Mouse (Mus musculus) kidney, postnatal 25 days (tissue): ENCODE results near the gene Lrrc36.
A peak's percentile ranks its signal among the peaks of the same experiment; 100 is the strongest.

Source experiments
- DNase-seq, 2 experiments: peaks; one replicate each; pipeline ENCODE4 v3.0.0; 2021; ENCODE audit warnings: mixed read lengths in 2 of 2

Lrrc36 gene

DNA sequence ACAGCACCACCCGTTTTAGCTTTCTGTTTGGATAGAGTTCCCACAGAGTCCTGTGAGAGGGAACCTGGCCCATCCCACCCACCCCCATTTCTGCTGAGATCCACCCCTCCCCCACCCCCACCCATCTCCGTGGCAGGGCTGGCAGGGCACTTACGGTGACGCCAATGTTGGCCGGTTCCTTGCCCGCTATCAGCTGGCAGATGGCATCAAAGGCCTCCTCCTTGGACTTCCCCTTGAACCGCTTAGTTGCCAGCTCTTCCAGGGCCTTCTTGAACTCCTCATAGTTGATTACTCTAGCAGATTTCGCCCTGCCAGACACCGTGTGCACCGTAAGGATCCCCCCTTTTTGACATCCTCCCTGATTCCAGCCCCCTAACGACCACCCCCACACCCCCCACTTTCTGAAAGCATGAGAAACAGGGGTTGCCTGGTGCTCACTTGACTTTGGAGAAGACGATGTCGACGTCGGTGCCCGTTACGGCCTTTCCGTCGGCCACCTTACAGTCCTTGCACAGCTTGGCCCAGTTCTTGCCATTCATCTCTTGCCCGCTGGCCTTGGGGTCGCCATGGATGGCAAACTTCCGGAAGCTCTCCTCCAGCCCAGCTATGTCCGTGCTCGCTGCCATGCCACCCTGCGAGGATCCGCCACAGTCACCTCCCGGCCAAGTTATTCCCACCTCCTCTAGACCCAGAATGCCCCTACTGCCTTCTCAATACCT lies 54.8 kb downstream of the Lrrc36 start:
- DNase-seq, result peak in 1 of 2 experiments; percentile 19

DNA sequence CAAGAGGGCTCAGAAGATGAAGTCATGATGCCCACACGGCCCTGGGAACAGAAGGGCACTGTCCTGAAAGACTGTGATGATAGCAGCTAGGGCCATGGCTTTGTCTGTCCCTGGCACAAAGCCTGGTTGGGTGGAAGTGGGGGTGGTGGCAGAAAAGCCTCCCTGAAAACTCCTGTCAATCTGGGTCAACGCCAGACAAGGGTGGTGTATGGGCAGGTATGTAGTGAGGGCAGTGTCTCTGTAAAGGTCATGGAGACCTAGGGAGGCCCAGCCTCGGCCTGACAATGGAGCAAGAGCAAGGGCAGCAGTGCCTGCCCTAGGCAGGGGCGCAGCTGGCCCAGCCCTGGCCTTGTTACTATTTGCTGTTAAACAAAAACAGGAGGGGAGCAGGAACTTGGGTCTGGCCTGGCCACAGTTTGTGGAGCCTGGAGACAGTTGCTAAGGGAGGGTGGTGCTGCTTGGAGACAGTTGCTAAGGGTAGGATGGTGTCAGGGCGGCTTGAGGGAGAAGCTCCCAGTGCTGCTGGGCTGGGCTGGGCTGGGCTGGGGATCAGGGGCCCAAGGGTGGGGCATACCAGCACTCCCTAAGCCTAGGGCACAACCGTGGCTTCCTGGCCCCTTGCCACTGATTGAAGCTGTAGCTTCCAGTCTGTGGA lies 55.8 kb downstream of the Lrrc36 start:
- DNase-seq, result peak in 1 of 2 experiments; percentile 39

DNA sequence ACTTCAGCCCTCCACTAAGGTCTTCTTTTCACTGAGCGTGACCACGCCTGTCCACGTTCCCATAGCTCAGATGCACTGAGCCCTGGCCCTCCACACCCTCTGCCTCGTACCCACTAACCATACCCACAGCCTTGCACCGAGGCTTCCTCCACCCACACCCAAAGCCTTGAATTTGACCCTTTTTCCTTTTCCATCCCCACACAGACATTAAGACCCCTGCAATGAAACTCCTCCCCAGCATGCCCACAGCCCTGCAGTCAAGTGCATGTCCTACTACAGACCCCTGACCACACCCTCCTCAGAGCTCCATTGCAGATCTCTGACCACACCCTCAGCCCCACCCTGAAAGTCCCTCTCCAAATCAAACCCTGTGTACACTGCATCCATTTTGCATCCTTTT lies 56.4 kb downstream of the Lrrc36 start:
- DNase-seq, result peak in 1 of 2 experiments; percentile 28

DNA sequence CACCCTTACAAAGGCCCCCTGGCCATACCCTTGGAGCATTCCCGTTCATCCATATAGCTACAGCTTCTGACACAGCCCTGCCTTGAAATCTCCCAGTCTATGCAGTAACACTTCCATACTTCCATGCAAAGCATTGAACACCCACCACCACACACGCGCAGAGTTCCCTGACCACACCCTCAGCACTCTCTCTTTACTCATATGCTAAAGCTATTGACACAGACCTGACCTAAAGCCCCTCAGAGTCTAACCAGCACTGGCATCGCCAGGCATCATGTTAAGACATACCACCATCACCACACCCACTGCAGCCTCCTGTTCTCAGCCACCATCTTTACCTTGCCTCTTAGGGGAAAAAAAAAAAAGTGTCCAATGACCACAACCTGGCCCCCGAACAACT lies 56.9 kb downstream of the Lrrc36 start:
- DNase-seq, result peak in 1 of 2 experiments; percentile 34

DNA sequence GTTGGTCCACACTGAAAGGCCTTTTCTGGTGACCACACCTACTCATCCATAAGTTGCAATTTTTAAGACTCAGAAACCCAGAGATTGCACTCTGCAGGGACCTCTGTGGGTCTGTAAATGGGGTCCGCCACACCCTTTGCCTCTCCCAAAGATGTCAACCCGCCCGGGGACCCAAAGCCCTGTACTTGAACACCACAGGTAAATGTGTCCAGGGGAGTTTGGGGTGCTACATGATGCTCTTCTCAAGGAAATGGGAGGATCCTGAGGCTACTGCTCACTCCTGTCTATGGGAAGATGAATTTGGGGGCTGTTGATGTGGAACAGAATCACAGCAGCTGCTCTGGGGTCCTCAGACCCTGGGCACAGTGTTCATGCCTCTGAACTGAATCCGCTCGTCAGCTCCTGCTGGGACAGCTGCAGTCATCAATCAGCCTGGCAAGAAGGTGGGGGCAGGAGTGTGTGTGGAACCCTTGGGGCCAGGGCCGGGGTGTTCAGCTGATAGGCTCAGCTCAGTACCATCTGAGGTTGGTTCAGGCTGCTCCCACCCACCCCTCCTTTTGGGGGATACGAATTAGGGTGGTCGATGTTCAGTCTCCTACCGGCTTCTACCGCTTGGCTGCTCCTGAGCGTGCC lies 57.4 kb downstream of the Lrrc36 start:
- DNase-seq, result peak in 1 of 2 experiments; percentile 35

DNA sequence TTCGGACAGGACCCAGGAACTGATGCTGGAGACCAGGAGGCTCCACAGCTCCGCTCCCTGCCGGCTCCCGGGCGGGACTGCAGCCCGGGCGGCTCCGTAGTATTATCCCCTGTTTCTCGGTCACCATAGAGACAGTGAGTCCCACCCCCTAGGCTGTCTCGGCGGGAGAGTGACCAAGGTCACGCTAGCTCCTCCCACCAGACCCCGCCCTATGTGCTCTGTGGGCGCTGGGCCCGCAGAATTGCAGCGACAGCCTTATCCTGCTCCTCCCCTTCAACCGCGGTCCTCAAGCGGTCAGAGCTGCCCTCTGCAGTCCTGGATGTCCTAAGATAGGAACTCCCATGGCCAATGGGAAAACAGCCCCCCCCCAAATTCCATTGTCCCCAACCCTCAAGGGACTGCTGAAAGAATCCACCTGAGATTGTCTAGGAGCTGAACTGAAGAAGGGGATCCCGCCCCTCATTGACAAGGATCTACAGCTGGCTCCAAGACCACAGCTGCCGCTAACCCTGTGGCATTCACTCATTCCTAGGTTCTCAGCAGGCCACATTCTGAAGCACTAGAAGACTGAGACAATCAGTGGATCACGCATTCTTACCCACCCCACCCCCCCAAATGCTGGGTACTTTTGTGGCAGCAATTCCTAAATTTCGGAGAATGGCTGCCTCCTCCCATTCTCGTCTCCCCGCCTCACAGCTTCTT lies 58.1 kb downstream of the Lrrc36 start, which contains the start of gene Tppp3:
TSS of gene Tppp3 (minus strand) at position 213 of the 702 bp plus-strand sequence.
- DNase-seq, result peak; percentile 94 to 97

DNA sequence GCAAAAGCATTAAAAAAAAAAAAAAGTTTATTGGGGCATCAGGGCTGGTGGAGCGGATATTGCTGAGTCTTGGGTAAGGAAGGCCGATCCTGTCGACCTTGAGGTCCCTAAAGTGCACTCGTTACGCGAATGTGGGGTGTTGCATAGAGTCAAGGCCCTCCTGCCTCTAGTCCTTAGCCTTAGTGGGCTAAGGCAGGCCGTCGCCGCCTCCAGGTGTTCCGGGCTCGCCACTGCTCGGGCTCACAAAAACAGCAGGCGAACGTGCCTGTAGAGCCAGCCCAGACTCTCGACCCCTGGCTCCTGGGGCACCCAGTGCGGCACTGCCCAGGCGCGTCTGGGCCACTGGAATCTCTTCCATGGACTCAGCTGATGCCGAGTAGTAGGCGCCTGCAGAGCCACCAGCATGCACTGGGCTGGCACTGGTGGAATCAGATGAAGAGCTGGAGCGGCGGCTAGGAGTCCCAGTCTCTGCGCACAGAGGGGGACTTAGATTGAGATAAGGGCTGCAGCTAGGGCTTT lies 59.1 kb downstream of the Lrrc36 start:
- DNase-seq, result peak in 1 of 2 experiments; percentile 36

DNA sequence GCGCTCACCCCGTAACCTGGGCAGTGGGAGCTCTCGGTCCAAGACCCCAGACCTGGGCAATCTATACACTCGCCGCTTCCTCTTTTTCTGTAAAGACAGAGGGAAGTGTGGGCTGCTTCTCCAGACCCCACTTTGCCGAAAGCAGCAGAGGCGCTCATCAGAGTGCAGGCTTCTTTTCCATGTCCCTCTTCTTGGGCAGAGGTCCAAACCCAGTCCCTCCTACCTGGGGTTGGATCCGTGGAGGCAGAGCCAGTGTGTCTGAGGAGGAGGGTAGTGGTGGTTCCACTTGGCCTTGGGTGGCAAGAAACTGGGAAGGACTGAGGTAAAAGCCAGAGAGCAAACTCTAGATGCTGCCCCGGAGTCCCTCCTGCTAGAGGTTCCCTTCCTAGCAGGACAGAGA lies 59.6 kb downstream of the Lrrc36 start:
- peak in 1 of 2 experiments; percentile 35 for DNase-seq

DNA sequence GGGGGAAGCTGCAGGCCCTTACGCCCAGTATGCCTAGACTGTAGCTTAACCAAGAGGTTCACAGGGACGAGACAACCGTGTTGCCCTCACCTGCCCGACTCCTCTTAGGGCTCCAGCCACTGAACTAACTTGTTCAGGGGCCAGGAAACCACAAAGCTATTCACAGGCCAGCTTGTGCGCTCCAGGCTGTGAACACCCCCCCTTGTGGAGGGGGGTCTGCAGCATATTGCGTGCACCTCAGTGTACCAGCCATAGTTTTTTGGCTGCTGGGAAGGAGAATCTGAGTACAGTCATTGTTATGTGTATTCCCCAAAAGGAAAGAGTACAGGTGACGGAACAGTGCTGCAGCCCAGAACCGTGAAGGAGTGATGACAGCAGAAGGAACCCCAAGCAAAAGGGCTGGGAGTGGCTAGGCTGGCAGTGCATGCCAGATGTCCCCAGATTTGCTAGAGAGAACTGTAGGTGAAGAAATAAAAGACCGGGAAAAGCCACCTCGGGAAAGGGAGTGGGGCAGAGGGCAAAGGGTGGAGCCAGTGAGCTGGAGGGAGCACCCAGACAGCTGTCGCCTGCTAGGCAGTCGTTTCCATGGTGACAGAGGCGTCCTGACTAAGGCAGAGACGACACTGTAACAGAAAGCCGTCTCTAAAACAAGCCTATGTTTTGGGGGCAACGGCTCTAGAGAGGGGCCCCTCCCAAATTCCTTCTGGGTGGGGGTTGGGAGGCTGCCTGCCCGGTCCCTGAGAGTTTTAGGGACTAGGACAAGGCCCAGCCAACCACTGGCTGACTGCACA lies 60.6 kb downstream of the Lrrc36 start:
- peak; percentile 65 to 84 for DNase-seq

DNA sequence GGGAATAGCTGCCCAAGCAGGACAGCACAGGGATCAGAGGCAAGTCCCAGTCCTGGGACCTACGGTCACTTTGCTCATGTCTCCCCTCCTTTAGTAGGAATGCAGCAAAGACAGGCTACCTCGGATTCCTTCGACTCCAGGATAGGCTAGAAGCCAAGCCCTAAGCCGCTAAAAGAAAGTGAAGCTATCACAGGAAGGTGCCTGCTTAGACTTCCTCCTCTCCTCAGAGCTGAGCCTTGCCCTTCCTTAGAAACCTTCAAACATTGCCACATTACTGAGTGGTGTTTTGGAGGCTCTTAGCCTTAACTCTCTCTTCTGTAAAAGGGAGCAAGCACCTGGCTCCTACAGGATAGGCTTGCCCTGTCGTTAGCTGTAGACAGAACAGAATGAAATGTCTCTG lies 61.3 kb downstream of the Lrrc36 start:
- no peak for DNase-seq

DNA sequence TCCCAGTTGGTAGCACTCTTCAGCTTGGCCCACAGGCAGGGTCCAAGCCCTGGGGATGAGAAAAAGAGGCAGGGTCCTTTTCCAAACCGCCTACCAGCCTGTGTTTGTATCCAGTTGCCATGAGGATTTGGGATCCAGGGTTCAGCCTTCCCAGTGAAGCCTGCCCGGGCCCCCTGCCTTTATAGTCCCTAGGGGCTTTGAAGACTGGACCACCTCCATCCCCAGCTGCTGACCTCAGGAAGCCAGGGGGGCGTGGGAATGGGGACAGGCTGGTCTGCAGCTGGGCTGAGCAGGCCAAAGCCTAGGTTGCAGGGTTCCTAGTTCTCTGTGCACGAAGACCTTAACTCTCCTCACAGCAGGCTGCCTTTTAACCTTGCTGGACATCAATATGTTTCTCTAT lies 61.9 kb downstream of the Lrrc36 start:
- DNase-seq, result peak in 1 of 2 experiments; percentile 45

DNA sequence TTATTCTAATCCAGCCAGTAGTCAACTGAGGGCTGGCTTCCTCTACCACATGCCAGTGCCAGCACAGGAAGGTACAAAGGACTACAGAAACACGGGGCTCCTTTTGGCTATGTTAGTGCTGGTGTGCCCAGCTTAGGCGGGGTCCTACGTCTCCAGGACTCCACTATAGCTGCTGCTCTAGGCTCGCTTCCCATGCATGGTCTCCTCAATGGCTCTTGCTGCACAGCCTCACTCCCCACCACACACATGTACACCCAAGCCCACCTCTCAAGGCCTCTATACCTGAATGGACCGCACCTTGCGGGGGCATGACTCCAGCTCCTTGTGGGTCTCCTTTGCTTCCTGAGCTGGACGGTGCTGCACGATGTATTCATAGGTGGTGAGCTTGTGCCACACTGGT lies 62.4 kb downstream of the Lrrc36 start:
- peak in 1 of 2 experiments; percentile 18 for DNase-seq

DNA sequence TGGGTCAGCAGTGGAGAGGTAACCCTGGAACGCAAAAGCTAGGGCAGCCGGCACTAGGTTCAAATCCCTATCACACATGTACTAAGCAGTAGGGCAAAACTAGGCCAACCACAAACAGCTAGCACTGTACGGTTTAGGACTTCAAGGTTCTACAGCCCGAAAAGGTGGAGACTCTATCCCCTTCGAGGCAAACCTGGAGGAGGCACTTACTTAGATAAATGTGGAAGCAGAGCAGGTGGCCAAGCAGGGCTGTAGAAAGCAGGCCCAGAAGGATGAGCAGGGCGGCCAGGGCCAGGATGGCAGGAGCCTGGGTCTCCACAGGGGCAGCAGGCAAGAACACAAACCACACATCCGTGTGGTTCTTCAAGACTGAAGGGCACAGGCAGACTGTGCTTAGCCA lies 62.8 kb downstream of the Lrrc36 start:
- no peak for DNase-seq

DNA sequence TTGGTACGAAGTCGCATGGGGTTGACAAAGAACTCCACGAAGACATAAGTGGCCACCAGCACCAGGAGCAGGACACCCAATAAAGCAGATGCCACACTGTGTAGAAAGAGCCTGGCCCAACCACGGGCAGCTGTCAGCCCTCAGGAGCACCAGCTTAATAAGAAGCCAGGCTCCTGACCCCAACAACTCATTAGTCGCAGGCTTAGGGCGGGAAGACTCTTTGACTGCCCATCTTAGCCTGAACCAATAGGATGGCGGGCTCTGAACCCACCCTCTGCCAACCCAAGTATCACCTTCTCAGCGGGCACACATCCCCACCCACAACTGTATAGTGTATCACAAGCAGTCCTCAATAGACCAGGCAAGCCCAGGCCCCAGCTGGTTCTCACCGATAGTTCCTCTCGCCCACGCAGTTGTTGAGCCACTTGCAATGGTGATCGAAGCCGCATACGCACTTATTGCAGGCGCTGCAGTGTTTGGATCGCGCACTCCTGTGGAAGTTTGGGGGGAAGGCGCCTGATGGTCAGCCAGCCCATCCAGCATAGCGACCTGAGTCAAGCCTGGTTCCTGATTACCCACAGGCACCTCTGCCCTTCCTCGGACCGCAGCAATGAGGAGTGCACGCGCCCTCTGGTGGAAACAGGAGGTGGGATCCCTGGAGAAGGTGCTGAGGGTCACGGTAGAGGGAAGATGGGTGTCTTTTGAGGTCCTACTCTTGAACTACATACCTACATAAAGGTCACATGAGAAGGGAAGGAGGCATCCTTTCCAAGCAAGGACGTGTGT lies 63.5 kb downstream of the Lrrc36 start:
- peak; percentile 79 to 81 for DNase-seq

DNA sequence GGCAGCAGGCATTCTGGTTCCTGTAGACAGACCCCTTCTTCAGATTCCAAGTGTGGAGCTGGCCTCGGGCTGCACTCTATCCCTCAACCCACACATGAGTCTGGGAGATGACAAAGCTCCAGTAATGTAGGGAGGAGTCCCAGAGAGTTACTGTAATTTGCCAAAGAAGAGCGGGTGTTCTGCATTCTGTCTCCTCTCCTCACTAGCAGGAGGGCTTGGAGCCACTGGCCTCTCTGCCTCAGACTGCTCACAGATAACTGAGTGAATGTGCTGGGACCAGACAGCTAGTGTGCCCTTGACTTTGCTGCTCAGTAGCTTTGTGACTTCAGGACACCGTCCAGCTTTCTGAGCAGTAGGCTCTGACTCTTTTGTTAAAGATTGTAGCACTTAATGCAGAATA lies 64.4 kb downstream of the Lrrc36 start:
- no peak for DNase-seq

DNA sequence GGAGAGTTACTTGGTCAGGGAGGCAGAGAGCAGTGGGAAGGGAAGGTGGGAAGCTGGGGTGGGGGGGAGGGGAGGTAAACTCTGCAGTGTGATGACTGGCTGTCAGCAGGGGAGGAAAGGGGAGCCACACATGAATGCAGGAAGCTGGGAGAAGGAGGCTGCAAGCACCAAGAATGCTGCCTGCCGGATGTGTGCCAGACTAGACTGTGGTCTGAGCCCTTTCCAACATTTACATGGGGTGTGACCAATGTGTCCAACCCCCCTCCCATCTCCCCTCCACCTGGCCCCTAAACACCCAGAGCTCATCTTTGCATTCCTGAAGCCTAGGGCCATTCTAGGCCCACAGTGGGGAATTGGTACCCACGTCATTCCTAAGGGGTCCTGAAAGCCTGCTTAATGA lies 67.6 kb downstream of the Lrrc36 start:
- DNase-seq, result no peak

DNA sequence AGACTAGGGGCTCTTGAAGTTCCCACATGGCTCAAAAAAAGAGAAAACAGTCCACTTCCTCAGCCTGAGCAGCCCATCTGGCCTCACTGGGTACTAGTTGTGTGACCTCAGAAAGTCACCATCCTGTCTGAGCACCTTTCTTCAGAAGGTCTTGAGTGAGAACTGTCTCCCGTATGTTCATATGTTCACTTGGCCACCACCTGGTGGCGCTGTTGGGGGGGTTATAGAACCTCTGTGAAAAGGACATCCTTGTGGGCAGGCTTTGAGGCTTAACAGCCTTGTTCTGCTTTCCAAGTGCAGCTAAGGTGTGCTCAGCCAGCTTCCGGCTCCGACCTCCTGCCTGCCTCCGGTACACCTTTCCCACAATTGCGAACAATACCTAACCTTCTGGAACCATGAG lies 68.1 kb downstream of the Lrrc36 start:
- DNase-seq, result peak in 1 of 2 experiments; percentile 53

DNA sequence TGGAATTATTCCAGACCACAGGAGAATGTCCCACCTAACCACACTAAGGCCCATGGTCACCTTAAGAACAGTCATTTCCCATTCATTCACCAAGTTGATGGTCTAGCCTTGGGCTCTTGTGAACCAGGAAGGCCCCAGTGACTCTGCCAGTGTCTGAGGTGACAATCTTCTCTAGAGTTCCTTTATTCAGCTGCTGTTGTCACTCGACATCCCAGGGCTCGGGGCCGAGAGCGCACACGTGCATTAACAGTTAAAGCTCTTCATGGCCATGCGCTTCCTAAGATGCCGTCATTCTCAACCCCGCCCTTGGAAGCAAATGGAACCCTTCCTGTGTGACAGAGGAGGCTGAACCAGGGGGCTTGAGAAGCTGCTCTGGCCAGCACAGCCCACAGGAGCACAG lies 68.8 kb downstream of the Lrrc36 start:
- DNase-seq, result no peak

DNA sequence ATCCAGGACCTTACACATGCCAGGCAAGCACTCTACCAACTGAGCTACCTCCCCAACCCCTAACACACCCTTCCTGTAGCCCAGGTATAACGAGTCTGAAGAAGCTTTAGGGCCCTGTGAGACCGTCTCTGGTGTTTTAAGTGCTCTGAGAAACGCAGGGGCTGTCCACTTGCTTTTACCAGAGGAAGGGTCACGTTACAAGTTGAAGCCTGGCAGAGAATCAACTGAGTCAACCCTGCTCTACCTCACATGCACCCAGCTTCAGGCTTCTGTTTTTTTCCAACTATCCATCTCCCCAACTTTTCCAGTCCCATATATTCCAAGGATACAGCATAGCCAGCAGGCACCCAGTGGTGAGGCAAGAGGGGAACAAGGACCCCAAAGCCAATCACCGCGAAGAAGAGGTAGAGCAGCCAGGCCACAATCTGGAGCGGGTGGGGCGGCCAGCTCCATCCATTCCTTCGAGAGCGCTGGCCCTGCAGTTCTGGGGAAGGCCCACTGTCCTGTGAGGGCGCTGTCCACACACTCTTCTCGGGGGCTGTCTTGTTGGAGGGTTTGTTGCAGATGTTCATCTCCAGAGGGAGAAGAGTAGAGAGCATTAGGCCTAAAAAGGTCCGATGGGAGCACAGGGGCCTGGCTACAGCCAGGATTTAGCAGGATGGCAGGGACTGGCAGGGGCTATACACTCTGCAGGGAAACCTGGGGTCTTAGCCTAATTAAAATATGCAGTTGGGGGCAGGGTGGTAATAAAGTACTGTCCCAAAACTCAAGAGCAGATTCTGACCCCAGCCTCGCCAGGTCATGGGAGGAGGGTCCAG lies 70.0 kb downstream of the Lrrc36 start:
- peak; percentile 43 to 51 for DNase-seq

DNA sequence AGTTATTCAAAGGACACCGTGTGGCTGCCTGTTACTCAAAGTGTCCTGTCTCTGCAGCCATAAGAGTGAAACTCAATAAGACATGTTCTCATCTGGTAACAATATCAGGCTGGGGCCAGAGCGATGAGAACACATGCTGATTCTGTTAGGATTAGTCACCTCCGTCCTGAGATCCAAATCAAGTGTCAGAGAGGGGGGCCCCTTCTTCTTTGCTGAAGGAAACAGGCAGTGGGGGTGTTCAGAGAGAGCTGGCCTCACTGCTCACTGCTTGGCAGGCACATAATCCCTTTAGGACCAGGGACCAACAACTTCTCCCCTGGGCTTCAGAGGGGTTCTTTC lies 70.6 kb downstream of the Lrrc36 start:
- DNase-seq, result no peak
